Mouse (Mus musculus): ENCODE data around the gene Nceh1.

- no peak for TF ChIP-seq CTCF (IDR thresholded peaks at IDR 0.05; ENCODE audit: low read depth)
- no peak for TF ChIP-seq EP300 (optimal IDR thresholded peaks at IDR 0.05)
These were observed 22.9 kb downstream of the Nceh1 start for GRCm38 (mm10) chr3:27205514-27206220.
